Mouse (Mus musculus) intestine, embryonic 15.5 days (tissue): ENCODE measurements around the gene Syn1. TPM values are rescaled to one million over a fixed set of nuclear protein-coding genes. Genes with fewer than 3 reads are reported as not detected.

Experiments
- ATAC-seq: fragments of 200-750 bp; cut with Nextera tagmentation; 2 replicates; pipeline ENCODE4 v1.8.0; 2017; ENCODE audit warnings: moderate TSS enrichment, moderate library complexity
- H3K27ac ChIP-seq: fragments of 300-500 bp; sonication (generic); 2 replicates; pipeline ENCODE4 v1.5.1; 2015; ENCODE audit warnings: mild to moderate bottlenecking, inconsistent platforms
- H3K27me3 ChIP-seq: fragments of 300-500 bp; sonication (generic); replicated peaks from 2 replicates; pipeline ENCODE4 v1.6.1; 2015; ENCODE audit warnings: inconsistent platforms
- H3K36me3 ChIP-seq: fragments of 300-500 bp; sonication (generic); 2 replicates; pipeline ENCODE4 v1.6.1; 2015; ENCODE audit warnings: inconsistent platforms
- H3K4me1 ChIP-seq: fragments of 300-500 bp; sonication (generic); replicated peaks from 2 replicates; pipeline ENCODE4 v1.6.1; 2015; ENCODE audit warnings: inconsistent platforms
- H3K4me2 ChIP-seq: fragments of 300-500 bp; sonication (generic); replicated peaks from 2 replicates; pipeline ENCODE4 v1.6.1; 2015; ENCODE audit warnings: mild to moderate bottlenecking, inconsistent platforms
- H3K4me3 ChIP-seq: fragments of 300-500 bp; sonication (generic); replicated peaks from 2 replicates; pipeline ENCODE4 v1.5.1; 2015; ENCODE audit warnings: inconsistent platforms
- H3K9ac ChIP-seq: fragments of 300-500 bp; sonication (generic); 2 replicates; pipeline ENCODE4 v1.6.1; 2015; ENCODE audit warnings: inconsistent platforms
- H3K9me3 ChIP-seq: fragments of 300-500 bp; sonication (generic); 2 replicates; pipeline ENCODE4 v1.6.1; 2016; ENCODE audit warnings: inconsistent platforms
- WGBS: fragments of 180-500 bp; shearing (Covaris S2); methylation state at CpG from one replicate; pipeline ENCODE4 v1.1.7; 2015; 5-methylcytosine and 5-hydroxymethylcytosine counted together
- polyA plus RNA-seq: library from polyadenylated mRNA; unstranded; fragments of >200 nt; fragmentation: Nextera tagmentation; extraction: Ambion mirVana; gene quantifications from 2 replicates; pipeline ENCODE4 v1.2.1, GENCODE M21; 2015

Syn1 gene
- 2.5 and 2.6 TPM in 2 replicates for polyA plus RNA-seq

DNA sequence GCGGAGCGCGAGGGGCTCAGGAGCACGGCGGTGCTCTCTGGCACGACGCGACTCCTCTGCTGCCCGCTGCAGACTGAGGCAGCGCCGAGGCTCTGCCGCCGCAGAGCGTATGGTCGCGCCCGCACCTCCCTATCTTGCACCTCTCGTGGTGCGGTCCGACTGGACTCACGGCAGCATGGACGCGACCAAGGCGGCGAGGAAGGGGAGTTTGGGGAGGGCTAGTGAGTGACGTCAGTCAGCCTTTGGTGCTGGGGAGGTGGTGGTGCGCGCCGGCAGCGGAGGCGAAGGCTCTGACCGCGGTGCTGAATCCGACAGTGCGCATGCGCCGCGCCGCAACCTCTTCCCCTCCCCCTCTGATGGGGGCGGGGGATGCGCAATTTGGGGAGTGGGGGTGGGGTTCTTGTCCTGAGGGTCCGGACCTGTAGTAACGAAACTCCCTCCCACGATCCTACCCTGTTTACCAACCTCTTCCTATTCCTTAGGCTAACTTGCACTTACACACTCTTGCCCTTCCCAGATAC is at the start of gene Syn1:
TSS of gene Syn1 (minus strand) at position 161 of the 521 bp plus-strand sequence.
- no peaks in the 10 kb centered on the region for H3K36me3 ChIP-seq
- peaks cover 3% of the 10 kb centered on the region; the same call in 1 of the 2 replicates for H3K27me3 ChIP-seq
- no peaks in the 10 kb centered on the region for H3K4me1 ChIP-seq
- no peak within 1 kb of the TSS for H3K27ac ChIP-seq
- ATAC-seq: peak; percentile 99
- peak within 1 kb of the TSS; percentile 37 for H3K4me3 ChIP-seq
- WGBS: 15% methylated on average over 40 of the region's 44 CpGs
- H3K9me3 ChIP-seq: no peaks in the 10 kb centered on the region
- peak within 1 kb of the TSS; percentile 84 for H3K4me2 ChIP-seq
- H3K9ac ChIP-seq: peak within 1 kb of the TSS; percentile 3; the same call in 1 of the 2 replicates

DNA sequence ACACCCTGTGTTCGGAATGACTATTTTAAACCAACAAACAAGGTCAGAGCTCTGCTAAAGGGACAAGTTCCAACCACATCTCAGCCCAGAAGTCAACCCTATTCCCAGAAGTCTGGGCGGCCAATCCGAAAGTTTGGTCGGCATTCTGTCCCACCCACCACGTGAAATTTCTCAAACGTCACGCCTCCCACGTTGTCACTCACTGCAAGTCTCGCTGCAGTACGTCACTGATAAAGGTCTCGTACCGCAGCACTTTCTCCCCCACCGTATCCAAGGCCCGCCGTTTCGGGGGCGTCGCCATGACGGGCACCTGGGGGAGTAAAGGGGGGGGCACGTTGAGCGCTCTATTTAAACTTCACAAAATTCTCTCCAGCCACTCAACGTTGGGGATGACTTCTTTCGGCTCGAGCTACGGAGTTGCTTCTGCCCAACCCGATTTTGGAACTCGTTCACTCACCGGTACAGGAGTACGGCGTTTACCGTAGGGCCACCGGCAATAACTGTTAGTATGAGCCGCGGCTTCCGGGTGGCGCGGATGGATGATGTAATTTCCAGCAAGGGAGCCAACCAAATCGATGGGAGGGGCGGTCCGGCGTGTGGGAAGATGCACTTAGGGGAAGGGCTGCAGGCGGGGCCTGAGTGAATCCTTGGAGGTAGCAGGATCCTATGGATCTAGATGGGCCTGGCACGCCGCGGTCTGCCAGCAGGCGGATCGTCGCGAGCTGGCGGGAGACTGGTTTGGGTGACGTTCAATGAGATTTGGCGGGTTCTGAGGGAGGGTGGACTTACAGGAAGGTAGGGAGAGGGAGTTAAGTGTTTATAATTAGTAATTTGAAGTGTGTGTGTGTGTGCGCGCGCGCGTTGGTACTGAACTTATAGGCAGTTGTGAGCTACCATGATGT is 40.9 kb upstream of the Syn1 start, which contains the start of gene Uxt:
TSS of gene Uxt (minus strand) at position 541 of the 902 bp plus-strand sequence.
- Histone ChIP-seq H3K4me3 (peak within 1 kb of the TSS; percentile 45), H3K9me3 (no peaks in the 10 kb centered on the region), H3K9ac (peak within 1 kb of the TSS; percentile 15; the same call in 1 of the 2 replicates), H3K36me3 (no peaks in the 10 kb centered on the region), H3K27me3 (no peaks in the 10 kb centered on the region), H3K4me2 (peak within 1 kb of the TSS; percentile 45), H3K27ac (peak within 1 kb of the TSS; percentile 71), H3K4me1 (no peaks in the 10 kb centered on the region)
- peak; percentile 99 for ATAC-seq
- WGBS: 18% methylated on average over 57 of the region's 57 CpGs

DNA sequence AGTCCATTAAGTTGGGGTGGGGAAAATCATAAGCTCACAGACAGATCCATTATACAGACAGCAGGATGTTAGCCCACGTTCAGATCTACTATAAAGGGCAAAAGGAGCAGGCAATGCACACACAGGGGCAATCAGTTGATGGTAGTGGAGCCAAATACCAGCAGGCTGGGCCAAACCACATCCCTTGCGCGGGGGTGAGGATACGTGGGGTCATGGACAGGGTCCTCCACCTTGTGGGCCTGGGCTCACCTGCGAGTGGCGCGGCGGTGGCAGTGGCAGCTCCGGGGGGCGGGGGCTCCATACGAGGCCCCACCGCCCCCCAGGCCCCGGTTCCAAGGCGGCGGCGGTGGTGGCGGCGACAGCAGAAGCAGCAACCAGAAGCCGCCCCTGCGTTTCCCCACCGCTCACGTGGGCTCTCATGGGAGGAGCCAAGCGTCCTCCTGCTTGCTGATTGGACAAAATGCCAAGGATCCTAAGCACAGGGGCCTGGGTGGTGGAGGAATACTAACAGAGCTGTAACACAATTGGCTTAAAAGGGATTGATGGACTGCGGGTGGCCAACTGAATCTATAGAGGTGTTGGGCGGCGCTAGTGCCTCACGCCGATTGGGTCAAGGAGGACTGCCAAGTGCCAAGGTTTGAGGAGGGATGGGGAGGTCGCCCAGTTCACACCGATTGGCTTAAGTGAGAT is 29.5 kb upstream of the Syn1 start, which contains the start of gene Elk1:
TSS of gene Elk1 (minus strand) at position 418 of the 690 bp plus-strand sequence.
- Histone ChIP-seq H3K36me3 (no peaks in the 10 kb centered on the region), H3K27me3 (no peaks in the 10 kb centered on the region), H3K4me3 (peak within 1 kb of the TSS; percentile 65), H3K27ac (0 out of 2 replicates have a peak within 1 kb of the TSS, but pooled peaks have one; percentile 62), H3K4me1 (no peaks in the 10 kb centered on the region), H3K4me2 (peak within 1 kb of the TSS; percentile 50), H3K9me3 (no peaks in the 10 kb centered on the region), H3K9ac (peak within 1 kb of the TSS; percentile 66)
- peak; percentile 98 for ATAC-seq
- 19% methylated on average over 26 of the region's 30 CpGs for WGBS

DNA sequence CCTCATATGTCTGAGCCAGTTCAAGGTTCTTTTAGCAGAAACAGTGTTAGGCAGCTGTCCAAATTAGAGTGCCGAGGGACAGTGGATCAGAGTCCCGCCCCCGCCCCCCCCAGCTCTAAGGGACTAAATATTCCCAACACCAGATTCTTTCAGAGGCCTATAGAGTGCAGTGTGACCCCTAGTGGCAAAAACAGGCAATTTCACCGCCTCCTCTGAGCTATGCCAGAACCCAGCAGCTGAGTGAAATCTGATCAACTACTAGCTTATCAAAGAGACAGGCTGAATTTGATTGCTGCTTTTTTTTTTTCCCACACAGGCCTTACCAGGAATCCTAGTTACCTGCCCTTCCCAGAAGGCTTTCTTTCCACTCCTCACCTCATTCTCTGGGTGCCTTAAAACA is 25.3 kb upstream of the Syn1 start:
- Histone ChIP-seq H3K4me1 (no peaks in the 10 kb centered on the region), H3K4me2 (no peak overlapping the region), H3K9ac (no peak overlapping the region), H3K4me3 (no peak overlapping the region), H3K9me3 (no peaks in the 10 kb centered on the region), H3K27me3 (no peaks in the 10 kb centered on the region), H3K36me3 (no peaks in the 10 kb centered on the region), H3K27ac (no peak overlapping the region)
- 14% methylated on average over 4 of the region's 4 CpGs for WGBS
- no peak for ATAC-seq

DNA sequence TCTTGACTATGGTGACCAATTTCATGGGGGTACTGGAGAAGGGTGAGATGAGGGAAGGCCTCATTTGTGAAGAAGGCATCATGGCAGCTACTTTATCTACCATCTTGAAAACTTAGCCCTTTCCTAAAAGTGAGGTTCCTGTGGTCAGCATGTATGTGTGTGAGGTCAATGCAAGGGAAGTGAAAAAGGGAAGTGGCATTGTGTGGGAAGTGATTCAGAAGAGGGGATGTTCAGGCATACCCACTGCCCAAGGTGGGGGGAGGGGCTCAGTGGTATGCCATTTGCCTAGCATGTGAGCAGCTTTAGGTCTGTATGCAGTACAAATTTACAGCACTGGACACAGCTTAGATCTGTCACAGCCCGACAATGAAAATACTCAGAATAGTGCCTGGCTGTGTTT is 11.2 kb upstream of the Syn1 start:
- no peak overlapping the region for H3K4me2 ChIP-seq
- H3K4me3 ChIP-seq: no peak overlapping the region
- no peak overlapping the region for H3K9ac ChIP-seq
- no peak overlapping the region for H3K27ac ChIP-seq
- H3K27me3 ChIP-seq: no peaks in the 10 kb centered on the region
- H3K9me3 ChIP-seq: no peaks in the 10 kb centered on the region
- no peaks in the 10 kb centered on the region for H3K4me1 ChIP-seq
- ATAC-seq: no peak
- 0 out of 2 replicates have a peak, but pooled peaks cover 3% of the 10 kb centered on the region for H3K36me3 ChIP-seq
- 93% methylated on average over 1 of the region's 1 CpGs for WGBS

DNA sequence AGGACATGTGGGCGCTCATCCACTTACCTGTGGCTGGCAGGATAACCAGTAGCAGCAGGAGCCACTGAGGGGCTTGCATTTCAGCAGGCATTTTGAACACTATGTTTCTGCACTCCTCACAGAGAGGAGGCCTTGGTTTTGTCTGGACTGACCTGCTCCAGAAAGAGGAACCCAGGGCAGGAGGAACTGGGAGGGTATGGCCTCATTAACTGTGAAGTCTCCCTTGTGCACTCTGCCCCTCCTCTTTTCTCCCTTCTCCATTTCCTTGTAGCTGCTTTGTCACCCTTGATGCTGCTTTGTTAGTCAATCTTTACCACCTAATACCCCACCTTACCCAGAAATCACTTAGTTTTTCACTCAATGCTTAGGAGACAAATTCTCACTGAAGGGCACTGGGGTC is 10.6 kb upstream of the Syn1 start, which contains the start of gene Cfp:
TSS of gene Cfp (minus strand) at position 192 of the 400 bp plus-strand sequence.
- no peak within 1 kb of the TSS for H3K9ac ChIP-seq
- 67% methylated on average over 1 of the region's 1 CpGs for WGBS
- no peak within 1 kb of the TSS for H3K4me3 ChIP-seq
- 0 out of 2 replicates have a peak, but pooled peaks cover 3% of the 10 kb centered on the region for H3K36me3 ChIP-seq
- H3K4me1 ChIP-seq: no peaks in the 10 kb centered on the region
- no peaks in the 10 kb centered on the region for H3K9me3 ChIP-seq
- H3K27ac ChIP-seq: no peak within 1 kb of the TSS
- ATAC-seq: no peak
- H3K27me3 ChIP-seq: no peaks in the 10 kb centered on the region
- no peak within 1 kb of the TSS for H3K4me2 ChIP-seq

DNA sequence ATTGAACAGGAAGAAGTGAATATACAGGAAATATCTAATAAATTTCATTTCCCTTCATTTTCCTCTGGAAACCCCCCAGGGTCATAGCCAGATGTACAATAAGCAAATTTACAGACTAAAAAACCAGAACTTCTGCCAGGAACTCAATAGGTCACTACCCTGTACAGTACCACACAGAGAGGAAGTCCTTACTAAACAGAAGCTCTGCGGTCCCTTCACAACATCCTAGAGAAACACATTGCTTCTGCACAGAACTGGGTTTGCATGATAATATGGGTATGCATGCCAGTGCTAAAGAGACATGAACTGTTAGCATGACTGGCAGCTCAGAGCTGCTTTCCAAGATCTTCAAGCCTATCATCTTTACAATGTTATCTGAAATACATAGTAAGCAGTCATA is 9.1 kb upstream of the Syn1 start:
- H3K9me3 ChIP-seq: no peaks in the 10 kb centered on the region
- no peaks in the 10 kb centered on the region for H3K27me3 ChIP-seq
- no peak for ATAC-seq
- H3K27ac ChIP-seq: no peak overlapping the region
- no peaks in the 10 kb centered on the region for H3K36me3 ChIP-seq
- WGBS: 88% methylated on average over 1 of the region's 1 CpGs
- no peak overlapping the region for H3K9ac ChIP-seq
- H3K4me3 ChIP-seq: no peak overlapping the region
- no peak overlapping the region for H3K4me2 ChIP-seq
- H3K4me1 ChIP-seq: no peaks in the 10 kb centered on the region

DNA sequence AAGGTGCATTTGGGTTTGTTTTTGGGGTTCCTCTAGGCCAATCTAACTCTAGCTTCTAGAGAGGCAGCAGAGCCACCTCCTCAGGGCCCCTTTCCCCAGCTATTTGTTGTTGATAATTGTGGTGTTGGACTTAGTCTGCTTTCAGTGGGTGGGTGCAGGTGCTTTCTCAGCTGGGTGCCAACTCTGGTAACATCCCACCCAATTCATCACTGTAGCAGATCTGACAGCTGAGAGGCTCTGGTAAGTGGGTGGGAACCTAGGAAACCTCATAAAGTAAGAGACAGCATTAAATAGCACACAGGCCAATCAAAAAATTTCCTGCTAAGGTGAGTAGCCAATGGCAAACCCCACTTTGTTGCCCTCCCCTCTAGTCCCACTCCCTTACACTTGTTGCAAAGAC is 4.2 kb upstream of the Syn1 start:
- Histone ChIP-seq H3K27ac (no peak overlapping the region), H3K4me1 (no peaks in the 10 kb centered on the region), H3K36me3 (no peaks in the 10 kb centered on the region), H3K9me3 (no peaks in the 10 kb centered on the region), H3K4me2 (no peak overlapping the region), H3K4me3 (no peak overlapping the region), H3K9ac (no peak overlapping the region), H3K27me3 (peaks cover 3% of the 10 kb centered on the region; the same call in 1 of the 2 replicates)
- ATAC-seq: no peak

DNA sequence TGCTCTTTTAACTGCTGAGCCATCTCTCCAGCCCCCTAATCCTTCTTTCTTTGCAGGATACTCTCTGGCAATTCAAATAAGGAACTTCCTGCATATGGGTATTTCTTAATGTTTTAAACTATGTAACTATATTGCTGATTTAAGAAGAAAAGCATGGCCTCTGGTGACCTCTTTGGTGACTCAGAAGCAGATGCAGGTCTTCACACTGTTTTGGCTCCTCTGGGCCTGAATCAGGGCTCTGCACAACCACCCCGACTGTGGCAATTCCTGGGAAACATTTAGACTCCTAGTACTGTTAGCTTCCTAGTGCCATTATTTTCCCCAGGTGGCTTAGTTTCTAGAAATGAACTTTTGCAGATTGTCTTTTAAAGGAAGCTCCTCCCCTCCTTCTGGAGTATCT is 2.7 kb upstream of the Syn1 start:
- Histone ChIP-seq H3K4me1 (no peaks in the 10 kb centered on the region), H3K27ac (no peak overlapping the region), H3K4me3 (no peak overlapping the region), H3K9ac (no peak overlapping the region), H3K36me3 (no peaks in the 10 kb centered on the region), H3K4me2 (no peak overlapping the region), H3K27me3 (peaks cover 3% of the 10 kb centered on the region; the same call in 1 of the 2 replicates), H3K9me3 (no peaks in the 10 kb centered on the region)
- 76% methylated on average over 1 of the region's 1 CpGs for WGBS
- no peak for ATAC-seq

DNA sequence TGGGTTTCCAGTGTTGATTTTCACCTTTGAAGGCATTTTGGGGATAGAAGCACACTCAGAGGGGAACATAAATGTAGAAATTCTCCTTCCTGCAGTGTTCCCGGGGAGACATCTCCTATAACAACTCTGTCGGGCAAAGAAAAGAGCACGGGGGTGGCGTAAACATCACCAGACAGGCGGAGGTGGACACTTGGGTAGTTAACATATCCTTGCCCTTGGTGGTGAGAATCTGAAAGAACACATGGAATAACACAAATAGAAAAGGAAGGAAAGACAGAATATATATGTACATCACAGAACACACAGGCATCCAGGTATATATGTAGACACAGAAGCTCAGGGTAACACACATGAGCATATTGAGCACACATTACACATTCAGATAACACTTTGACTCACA is 562 bp upstream of the Syn1 start:
- Histone ChIP-seq H3K4me2 (peak overlapping the region; percentile 84), H3K27ac (no peak overlapping the region), H3K36me3 (no peaks in the 10 kb centered on the region), H3K9ac (no peak overlapping the region), H3K27me3 (peaks cover 3% of the 10 kb centered on the region; the same call in 1 of the 2 replicates), H3K4me3 (no peak overlapping the region), H3K4me1 (no peaks in the 10 kb centered on the region), H3K9me3 (no peaks in the 10 kb centered on the region)
- ATAC-seq: peak; percentile 20; the same call in 1 of the 2 replicates
- WGBS: 40% methylated on average over 5 of the region's 5 CpGs

DNA sequence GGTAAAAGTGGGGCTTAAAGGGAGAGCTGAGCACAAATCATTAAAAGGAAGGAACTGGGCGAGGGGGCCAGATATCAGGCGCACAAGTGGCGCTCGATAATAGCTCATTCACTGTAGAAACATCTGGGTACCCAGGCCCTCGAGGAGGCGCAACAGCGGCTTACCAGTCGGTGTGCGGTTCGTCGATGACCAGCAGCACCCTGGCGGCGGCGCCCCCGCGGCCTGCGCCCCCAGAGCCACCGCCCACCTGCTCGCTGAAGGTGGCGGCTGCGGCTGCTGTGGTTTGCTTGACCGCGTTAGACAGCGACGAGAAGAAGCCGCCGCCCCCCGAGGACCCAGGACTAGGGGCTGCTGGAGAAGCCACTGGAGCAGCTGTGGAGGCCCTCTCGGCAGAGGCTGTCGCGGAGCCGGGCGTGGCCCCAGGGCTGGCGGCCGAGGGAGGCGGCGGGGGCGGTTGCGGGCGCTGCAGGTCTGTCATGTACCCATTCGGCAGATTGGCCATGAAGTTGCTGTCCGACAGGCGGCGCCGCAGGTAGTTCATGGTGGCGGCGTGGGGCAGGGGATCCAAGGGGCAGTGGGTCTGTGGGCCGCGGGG is 458 bp downstream of the Syn1 start:
- Histone ChIP-seq H3K9me3 (no peaks in the 10 kb centered on the region), H3K9ac (peak overlapping the region; percentile 3; the same call in 1 of the 2 replicates), H3K4me3 (peak overlapping the region; percentile 37), H3K27ac (no peak overlapping the region), H3K27me3 (peaks cover 3% of the 10 kb centered on the region; the same call in 1 of the 2 replicates), H3K36me3 (no peaks in the 10 kb centered on the region), H3K4me2 (peak overlapping the region; percentile 84), H3K4me1 (no peaks in the 10 kb centered on the region)
- WGBS: 21% methylated on average over 48 of the region's 49 CpGs
- peak; percentile 69 for ATAC-seq

DNA sequence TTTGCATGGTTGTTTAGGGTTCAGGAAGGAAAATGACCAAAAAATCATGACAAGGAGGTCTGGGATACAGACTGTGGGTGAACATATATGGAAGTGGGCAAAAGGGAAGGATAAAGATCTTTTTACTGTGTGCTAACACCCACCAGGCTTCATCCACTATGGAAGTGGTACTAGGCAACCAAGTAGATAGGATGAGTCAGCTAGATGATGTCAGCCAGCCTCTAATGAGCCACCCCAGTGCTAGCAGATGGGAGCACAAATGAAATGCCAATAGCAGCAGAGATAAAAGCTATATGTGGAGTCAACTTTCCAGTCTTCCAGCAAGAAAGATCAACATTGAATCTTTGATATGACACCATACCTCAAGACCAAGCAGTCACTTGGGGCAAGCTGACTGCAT is 5.7 kb downstream of the Syn1 start:
- H3K9me3 ChIP-seq: no peaks in the 10 kb centered on the region
- H3K9ac ChIP-seq: no peak overlapping the region
- ATAC-seq: no peak
- no peak overlapping the region for H3K4me2 ChIP-seq
- H3K27ac ChIP-seq: no peak overlapping the region
- H3K36me3 ChIP-seq: no peaks in the 10 kb centered on the region
- H3K4me3 ChIP-seq: no peak overlapping the region
- H3K27me3 ChIP-seq: no peaks in the 10 kb centered on the region
- no peaks in the 10 kb centered on the region for H3K4me1 ChIP-seq
